Mouse (Mus musculus) limb, embryonic 13.5 days (tissue): Measurements from ENCODE around the gene Igf1. TPM values are rescaled to one million over a fixed set of nuclear protein-coding genes. Genes with fewer than 3 reads are reported as not detected.
A peak's percentile ranks its signal among the peaks of the same experiment; 100 is the strongest.

ENCODE experiments used
- ATAC-seq: fragments of 200-750 bp; cut with Nextera tagmentation; 2 replicates; pipeline ENCODE4 v1.8.0; 2017; ENCODE audit warnings: low read depth, moderate number of reproducible peaks, moderate TSS enrichment; ENCODE audit not compliant: low FRiP score
- H3K27ac ChIP-seq: fragments of 300-500 bp; sonication (generic); 2 replicates; pipeline ENCODE4 v1.5.1; 2015; ENCODE audit warnings: inconsistent platforms, mild to moderate bottlenecking, moderate library complexity
- H3K27me3 ChIP-seq: fragments of 300-500 bp; sonication (generic); 2 replicates; pipeline ENCODE4 v1.6.1; 2015; ENCODE audit warnings: mild to moderate bottlenecking, inconsistent platforms
- H3K36me3 ChIP-seq: fragments of 300-500 bp; sonication (generic); 2 replicates; pipeline ENCODE4 v1.6.1; 2015; ENCODE audit warnings: inconsistent platforms, mild to moderate bottlenecking, moderate library complexity
- H3K4me1 ChIP-seq: fragments of 300-500 bp; sonication (generic); 2 replicates; pipeline ENCODE4 v1.6.1; 2015; ENCODE audit warnings: inconsistent platforms
- H3K4me2 ChIP-seq: fragments of 300-500 bp; sonication (generic); replicated peaks from 2 replicates; pipeline ENCODE4 v1.6.1; 2015; ENCODE audit warnings: inconsistent platforms, mild to moderate bottlenecking, moderate library complexity
- H3K4me3 ChIP-seq: fragments of 300-500 bp; sonication (generic); 2 replicates; pipeline ENCODE4 v1.5.1; 2015; ENCODE audit warnings: moderate library complexity, mild to moderate bottlenecking, inconsistent platforms
- H3K9ac ChIP-seq: fragments of 300-500 bp; sonication (generic); 2 replicates; pipeline ENCODE4 v1.6.1; 2015; ENCODE audit warnings: mild to moderate bottlenecking, inconsistent platforms
- H3K9me3 ChIP-seq: fragments of 300-500 bp; sonication (generic); 2 replicates; pipeline ENCODE4 v1.6.1; 2016; ENCODE audit warnings: inconsistent platforms
- WGBS: fragments of 180-500 bp; shearing (Covaris S2); methylation state at CpG from one replicate; pipeline ENCODE4 v1.1.7; 2015; 5-methylcytosine and 5-hydroxymethylcytosine counted together
- polyA plus RNA-seq: library from polyadenylated mRNA; unstranded; fragments of >200 nt; fragmentation: Nextera tagmentation; extraction: Ambion mirVana; gene quantifications from 2 replicates; pipeline ENCODE4 v1.2.1, GENCODE M21; 2015

Gene Igf1
- polyA plus RNA-seq, 1 experiment from 2014 or later = 58.5 TPM

GRCm38 (mm10) chr10:87906121-87906520, 48.1 kb downstream of the Igf1 start:
- Histone ChIP-seq H3K9ac (no peak overlapping the region), H3K27me3 (no peaks in the 10 kb centered on the region)
- WGBS = 77% methylated on average over 3 of the region's 3 CpGs

DNA sequence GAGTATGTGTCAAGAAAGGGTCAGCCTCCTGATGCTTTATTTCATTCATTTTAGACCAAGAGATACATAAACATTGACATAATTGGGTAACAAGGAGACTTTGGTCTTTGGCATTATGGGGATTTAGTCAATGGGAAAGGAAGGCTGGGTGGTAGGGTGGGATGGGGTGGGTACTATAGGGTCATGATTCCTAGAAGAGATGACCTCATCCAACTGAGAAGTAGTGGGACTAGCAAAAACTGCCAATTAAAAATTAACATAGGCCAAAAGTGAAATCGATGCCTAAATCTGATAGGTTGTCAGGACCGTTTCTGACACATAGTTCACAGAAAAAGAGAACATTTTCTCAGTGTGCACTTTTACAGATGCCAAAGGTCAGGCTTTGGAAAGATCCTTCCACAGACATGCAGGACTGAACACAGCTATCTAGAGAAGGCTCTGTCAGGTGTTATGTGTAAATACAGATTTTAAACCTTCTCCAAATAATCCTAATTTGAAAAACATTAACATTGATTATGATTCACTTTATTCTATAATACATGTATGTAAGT, 48.8 kb downstream of the Igf1 start:
- H3K9me3 ChIP-seq = no peaks in the 10 kb centered on the region
- no peak overlapping the region for H3K27ac ChIP-seq
- no peaks in the 10 kb centered on the region for H3K27me3 ChIP-seq
- no peaks in the 10 kb centered on the region for H3K36me3 ChIP-seq
- no peak overlapping the region for H3K9ac ChIP-seq
- H3K4me1 ChIP-seq = peaks cover 7% of the 10 kb centered on the region
- H3K4me3 ChIP-seq = no peak overlapping the region
- H3K4me2 ChIP-seq = no peak overlapping the region
- ATAC-seq = no peak
- 84% methylated on average over 2 of the region's 2 CpGs for WGBS

More at GRCm38 (mm10) chr10:87906121-87906520, 48.1 kb downstream of the Igf1 start:
- Histone ChIP-seq H3K36me3 (no peaks in the 10 kb centered on the region), H3K27ac (no peak overlapping the region), H3K4me3 (no peak overlapping the region), H3K4me1 (peaks cover under 1% of the 10 kb centered on the region; the same call in 1 of the 2 replicates), H3K4me2 (no peak overlapping the region), H3K9me3 (no peaks in the 10 kb centered on the region)
- ATAC-seq = no peak

GRCm38 (mm10) chr10:87913852-87914251, 55.8 kb downstream of the Igf1 start:
- Histone ChIP-seq H3K4me1 (peaks cover 9% of the 10 kb centered on the region), H3K4me2 (no peak overlapping the region), H3K9me3 (no peaks in the 10 kb centered on the region), H3K27ac (no peak overlapping the region), H3K36me3 (no peaks in the 10 kb centered on the region), H3K4me3 (no peak overlapping the region), H3K9ac (no peak overlapping the region), H3K27me3 (no peaks in the 10 kb centered on the region)
- 91% methylated on average over 3 of the region's 3 CpGs for WGBS
- ATAC-seq = no peak

DNA sequence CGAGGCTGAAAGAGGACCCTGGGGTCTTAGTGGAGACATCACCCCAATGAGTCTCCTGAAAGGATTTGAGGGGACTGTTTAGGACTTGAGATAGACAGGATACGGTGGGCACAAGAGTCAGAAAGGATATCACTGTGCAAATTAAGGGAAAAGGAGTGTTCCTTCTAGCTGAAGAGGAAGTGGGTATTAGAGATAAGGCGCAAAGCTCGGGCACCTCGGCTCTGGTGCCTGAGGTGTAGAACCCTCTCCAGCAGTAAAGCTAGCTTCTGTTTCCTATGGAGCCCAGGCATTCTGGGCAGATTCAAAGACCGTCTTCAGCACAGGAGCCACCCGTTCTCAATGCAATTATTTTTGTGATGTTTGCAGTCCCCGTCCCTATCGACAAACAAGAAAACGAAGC, 56.9 kb downstream of the Igf1 start:
- ATAC-seq = no peak
- H3K4me3 ChIP-seq = no peak overlapping the region
- H3K4me1 ChIP-seq = peaks cover 9% of the 10 kb centered on the region
- no peak overlapping the region for H3K4me2 ChIP-seq
- no peak overlapping the region for H3K9ac ChIP-seq
- no peaks in the 10 kb centered on the region; the same call in 1 of the 2 replicates for H3K36me3 ChIP-seq
- 80% methylated on average over 10 of the region's 10 CpGs for WGBS
- no peak overlapping the region for H3K27ac ChIP-seq
- no peaks in the 10 kb centered on the region for H3K27me3 ChIP-seq
- no peaks in the 10 kb centered on the region for H3K9me3 ChIP-seq

- no peaks in the 10 kb centered on the region for H3K27me3 ChIP-seq
- 90% methylated on average over 3 of the region's 3 CpGs for WGBS
Measured at GRCm38 (mm10) chr10:87915782-87916181, 57.7 kb downstream of the Igf1 start.

GRCm38 (mm10) chr10:87922263-87922662, 64.2 kb downstream of the Igf1 start:
- H3K9me3 ChIP-seq = no peaks in the 10 kb centered on the region
- no peak overlapping the region for H3K4me2 ChIP-seq
- WGBS = 87% methylated on average over 3 of the region's 3 CpGs
- no peaks in the 10 kb centered on the region for H3K27me3 ChIP-seq
- H3K4me1 ChIP-seq = peaks cover 10% of the 10 kb centered on the region
- ATAC-seq = no peak
- no peak overlapping the region for H3K9ac ChIP-seq
- H3K36me3 ChIP-seq = no peaks in the 10 kb centered on the region; the same call in 1 of the 2 replicates
- H3K4me3 ChIP-seq = no peak overlapping the region
- H3K27ac ChIP-seq = no peak overlapping the region

More at GRCm38 (mm10) chr10:87915782-87916181, 57.7 kb downstream of the Igf1 start:
- Histone ChIP-seq H3K36me3 (no peaks in the 10 kb centered on the region; the same call in 1 of the 2 replicates), H3K4me1 (peaks cover 9% of the 10 kb centered on the region), H3K27ac (no peak overlapping the region), H3K4me3 (no peak overlapping the region), H3K4me2 (no peak overlapping the region), H3K9me3 (no peaks in the 10 kb centered on the region), H3K9ac (no peak overlapping the region)
- ATAC-seq = no peak

- WGBS = 42% methylated on average over 8 of the region's 8 CpGs
- H3K4me3 ChIP-seq = no peak overlapping the region
- no peaks in the 10 kb centered on the region for H3K27me3 ChIP-seq
- H3K27ac ChIP-seq = peak overlapping the region; percentile 67; the same call in 1 of the 2 replicates
- H3K4me2 ChIP-seq = no peak overlapping the region; the same call in 1 of the 2 replicates
- no peak; the same call in 1 of the 2 replicates for ATAC-seq
- no peaks in the 10 kb centered on the region for H3K36me3 ChIP-seq
- peaks cover 14% of the 10 kb centered on the region for H3K4me1 ChIP-seq
- no peaks in the 10 kb centered on the region for H3K9me3 ChIP-seq
- no peak overlapping the region for H3K9ac ChIP-seq
Measured at GRCm38 (mm10) chr10:87926564-87926963, 68.5 kb downstream of the Igf1 start.

DNA sequence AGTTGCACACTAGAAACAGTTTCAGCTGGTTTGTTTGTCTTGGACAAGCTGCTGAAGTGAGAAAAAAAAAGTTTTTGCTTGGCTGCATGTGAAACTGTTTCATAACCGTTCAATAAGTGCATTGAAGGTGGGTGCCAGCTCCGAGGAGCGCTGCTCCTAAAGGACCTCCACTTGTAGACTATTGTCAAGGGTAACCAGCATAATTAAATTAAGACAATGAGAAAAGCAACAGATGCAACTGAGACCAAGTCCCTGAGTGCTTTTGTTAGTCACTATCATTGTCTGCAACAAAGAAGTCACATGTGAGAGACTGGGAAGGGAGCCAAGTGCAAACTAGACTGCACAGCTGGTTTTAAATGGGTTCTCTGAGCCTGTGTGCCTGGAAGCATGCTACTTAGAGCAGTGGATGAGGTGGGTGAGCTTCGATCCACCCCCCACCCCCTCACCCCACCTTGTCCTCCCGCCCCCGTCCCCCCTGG, 69.1 kb downstream of the Igf1 start:
- Histone ChIP-seq H3K4me3 (no peak overlapping the region), H3K9me3 (no peaks in the 10 kb centered on the region), H3K9ac (no peak overlapping the region), H3K27ac (peak overlapping the region; percentile 67; the same call in 1 of the 2 replicates), H3K4me2 (peak overlapping the region; percentile 19), H3K27me3 (no peaks in the 10 kb centered on the region), H3K4me1 (peaks cover 14% of the 10 kb centered on the region), H3K36me3 (peaks cover 5% of the 10 kb centered on the region; the same call in 1 of the 2 replicates)
- ATAC-seq = peak; percentile 91
- 24% methylated on average over 6 of the region's 6 CpGs for WGBS

- no peak overlapping the region for H3K4me2 ChIP-seq
- WGBS = 77% methylated on average over 4 of the region's 4 CpGs
Measured at GRCm38 (mm10) chr10:87948192-87948591, 90.1 kb downstream of the Igf1 start.

GRCm38 (mm10) chr10:87971536-87971935, 113.5 kb downstream of the Igf1 start:
- no peaks in the 10 kb centered on the region for H3K9me3 ChIP-seq
- H3K4me2 ChIP-seq = no peak overlapping the region
- WGBS = 52% methylated on average over 6 of the region's 6 CpGs
- H3K9ac ChIP-seq = no peak overlapping the region
- H3K4me3 ChIP-seq = no peak overlapping the region
- H3K4me1 ChIP-seq = no peaks in the 10 kb centered on the region
- no peaks in the 10 kb centered on the region for H3K27me3 ChIP-seq
- H3K27ac ChIP-seq = no peak overlapping the region
- ATAC-seq = no peak
- no peaks in the 10 kb centered on the region for H3K36me3 ChIP-seq

More at GRCm38 (mm10) chr10:87948192-87948591, 90.1 kb downstream of the Igf1 start:
- no peak overlapping the region for H3K9ac ChIP-seq
- H3K36me3 ChIP-seq = no peaks in the 10 kb centered on the region
- no peaks in the 10 kb centered on the region for H3K4me1 ChIP-seq
- ATAC-seq = no peak
- H3K27me3 ChIP-seq = no peaks in the 10 kb centered on the region; the same call in 1 of the 2 replicates
- no peaks in the 10 kb centered on the region for H3K9me3 ChIP-seq
- H3K4me3 ChIP-seq = no peak overlapping the region
- H3K27ac ChIP-seq = no peak overlapping the region

- Histone ChIP-seq H3K9me3 (no peaks in the 10 kb centered on the region), H3K4me1 (no peaks in the 10 kb centered on the region), H3K9ac (no peak overlapping the region), H3K27ac (no peak overlapping the region), H3K4me3 (no peak overlapping the region), H3K27me3 (no peaks in the 10 kb centered on the region), H3K36me3 (no peaks in the 10 kb centered on the region), H3K4me2 (no peak overlapping the region)
- 80% methylated on average over 4 of the region's 4 CpGs for WGBS
- no peak for ATAC-seq
Measured at GRCm38 (mm10) chr10:87973911-87974631, 116.0 kb downstream of the Igf1 start.

DNA sequence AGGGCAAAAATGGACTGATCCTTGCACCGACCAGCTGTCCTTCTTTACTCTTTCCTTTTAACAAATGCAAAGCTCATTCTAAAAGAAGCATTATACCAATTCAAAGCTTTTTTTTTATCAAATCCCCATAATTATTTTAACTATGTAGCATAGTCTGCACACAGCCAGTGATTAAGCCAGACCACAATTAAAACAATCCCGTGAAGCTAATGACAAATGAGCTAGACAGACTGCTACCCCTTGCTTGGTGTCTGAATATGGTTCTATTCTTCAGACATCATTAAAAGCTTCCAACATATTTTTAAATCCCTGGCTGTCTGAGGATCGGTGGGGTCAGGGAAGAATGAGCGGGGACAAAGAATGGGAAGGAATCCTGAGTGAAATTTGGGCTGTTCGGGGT, 127.3 kb downstream of the Igf1 start:
- ATAC-seq = no peak
- 81% methylated on average over 5 of the region's 5 CpGs for WGBS
- Histone ChIP-seq H3K9ac (no peak overlapping the region), H3K36me3 (no peaks in the 10 kb centered on the region), H3K9me3 (no peaks in the 10 kb centered on the region), H3K27ac (no peak overlapping the region), H3K4me2 (no peak overlapping the region), H3K4me1 (no peaks in the 10 kb centered on the region), H3K27me3 (no peaks in the 10 kb centered on the region), H3K4me3 (no peak overlapping the region)
